Mouse (Mus musculus): ENCODE measurements at regions not wholly inside any gene's neighbourhood (a gene's known extent, or its start where the extent isn't known, plus 50 kb on each side); places are given as distances from the start of the nearest gene placed in this dataset.

- H3K27me3 ChIP-seq (replicated peaks): no peaks in the 10 kb centered on the region
- ATAC-seq (ENCODE audit: low FRiP score, low read depth): no peak
- 68% methylated on average over 7 of the region's 7 CpGs for WGBS
- H3K9ac ChIP-seq: no peak overlapping the region
- H3K9me3 ChIP-seq: no peaks in the 10 kb centered on the region
- no peaks in the 10 kb centered on the region for H3K4me1 ChIP-seq
- H3K36me3 ChIP-seq: no peaks in the 10 kb centered on the region
- no peak overlapping the region for H3K4me3 ChIP-seq
- no peak overlapping the region for H3K4me2 ChIP-seq (replicated peaks)
- no peak overlapping the region for H3K27ac ChIP-seq
Measured at GRCm38 (mm10) chr5:97594081-97594480, 137.3 kb upstream of the Gk2 start.

GRCm38 (mm10) chr5:97582509-97582908, 125.7 kb upstream of the Gk2 start:
- ATAC-seq (ENCODE audit: low FRiP score, low read depth): no peak
- WGBS: 63% methylated on average over 2 of the region's 2 CpGs
- Histone ChIP-seq H3K27me3 (replicated peaks) (no peaks in the 10 kb centered on the region), H3K9me3 (no peaks in the 10 kb centered on the region), H3K4me1 (no peaks in the 10 kb centered on the region), H3K9ac (no peak overlapping the region), H3K4me3 (no peak overlapping the region), H3K36me3 (no peaks in the 10 kb centered on the region), H3K27ac (no peak overlapping the region), H3K4me2 (replicated peaks) (no peak overlapping the region)

GRCm38 (mm10) chr5:97565486-97565885, 108.7 kb upstream of the Gk2 start:
- no peaks in the 10 kb centered on the region for H3K36me3 ChIP-seq
- no peak overlapping the region for H3K27ac ChIP-seq
- no peak overlapping the region for H3K9ac ChIP-seq
- no peaks in the 10 kb centered on the region for H3K9me3 ChIP-seq
- no peak overlapping the region for H3K4me2 ChIP-seq (replicated peaks)
- H3K4me1 ChIP-seq: no peaks in the 10 kb centered on the region
- 83% methylated on average over 5 of the region's 5 CpGs for WGBS
- no peaks in the 10 kb centered on the region for H3K27me3 ChIP-seq (replicated peaks)
- no peak overlapping the region for H3K4me3 ChIP-seq
- no peak for ATAC-seq (ENCODE audit: low FRiP score, low read depth)

- Histone ChIP-seq H3K27ac (no peak overlapping the region), H3K4me2 (replicated peaks) (no peak overlapping the region), H3K9me3 (no peaks in the 10 kb centered on the region), H3K36me3 (no peaks in the 10 kb centered on the region), H3K4me3 (no peak overlapping the region), H3K4me1 (no peaks in the 10 kb centered on the region), H3K9ac (no peak overlapping the region), H3K27me3 (replicated peaks) (no peaks in the 10 kb centered on the region)
- no peak for ATAC-seq (ENCODE audit: low FRiP score, low read depth)
- 76% methylated on average over 6 of the region's 6 CpGs for WGBS
Measured at GRCm38 (mm10) chr5:97563724-97564123, 106.9 kb upstream of the Gk2 start.

- Histone ChIP-seq H3K36me3 (no peaks in the 10 kb centered on the region), H3K4me3 (no peak overlapping the region), H3K9me3 (0 out of 2 replicates have a peak, but pooled peaks cover 5% of the 10 kb centered on the region), H3K27ac (no peak overlapping the region), H3K9ac (no peak overlapping the region), H3K4me2 (replicated peaks) (no peak overlapping the region), H3K4me1 (no peaks in the 10 kb centered on the region), H3K27me3 (replicated peaks) (no peaks in the 10 kb centered on the region)
- no peak for ATAC-seq (ENCODE audit: low FRiP score, low read depth)
- 86% methylated on average over 6 of the region's 6 CpGs for WGBS
Measured at GRCm38 (mm10) chr5:97554274-97554673, 97.5 kb upstream of the Gk2 start.

- Histone ChIP-seq H3K4me3 (no peak overlapping the region), H3K27me3 (replicated peaks) (no peaks in the 10 kb centered on the region), H3K9ac (no peak overlapping the region), H3K4me2 (replicated peaks) (no peak overlapping the region), H3K27ac (no peak overlapping the region), H3K36me3 (no peaks in the 10 kb centered on the region), H3K4me1 (no peaks in the 10 kb centered on the region), H3K9me3 (0 out of 2 replicates have a peak, but pooled peaks cover 5% of the 10 kb centered on the region)
- no peak for ATAC-seq (ENCODE audit: low FRiP score, low read depth)
- 69% methylated on average over 3 of the region's 3 CpGs for whole genome bisulfite sequencing
Measured at GRCm38 (mm10) chr5:97553122-97553521, 96.3 kb upstream of the Gk2 start.

- Histone ChIP-seq H3K4me2 (replicated peaks) (no peak overlapping the region), H3K9ac (no peak overlapping the region), H3K9me3 (no peaks in the 10 kb centered on the region), H3K36me3 (no peaks in the 10 kb centered on the region), H3K4me3 (no peak overlapping the region), H3K4me1 (no peaks in the 10 kb centered on the region), H3K27me3 (replicated peaks) (no peaks in the 10 kb centered on the region), H3K27ac (no peak overlapping the region)
- ATAC-seq (ENCODE audit: low FRiP score, low read depth): no peak
- 26% methylated on average over 3 of the region's 3 CpGs for WGBS
Measured at GRCm38 (mm10) chr5:97537492-97538257, 80.9 kb upstream of the Gk2 start.

- no peaks in the 10 kb centered on the region for H3K4me1 ChIP-seq
- WGBS: 66% methylated on average over 5 of the region's 5 CpGs
- H3K9me3 ChIP-seq: no peaks in the 10 kb centered on the region
- no peak overlapping the region for H3K27ac ChIP-seq
- H3K4me2 ChIP-seq (replicated peaks): no peak overlapping the region
- no peak overlapping the region for H3K4me3 ChIP-seq
- ATAC-seq (ENCODE audit: low FRiP score, low read depth): no peak
- H3K9ac ChIP-seq: no peak overlapping the region
- H3K27me3 ChIP-seq (replicated peaks): no peaks in the 10 kb centered on the region
- no peaks in the 10 kb centered on the region for H3K36me3 ChIP-seq
Measured at GRCm38 (mm10) chr5:97533733-97534132, 76.9 kb upstream of the Gk2 start.

- Histone ChIP-seq H3K4me3 (no peak overlapping the region), H3K27me3 (replicated peaks) (no peaks in the 10 kb centered on the region), H3K36me3 (no peaks in the 10 kb centered on the region), H3K4me2 (replicated peaks) (no peak overlapping the region), H3K9me3 (no peaks in the 10 kb centered on the region), H3K9ac (no peak overlapping the region), H3K4me1 (no peaks in the 10 kb centered on the region), H3K27ac (no peak overlapping the region)
- no peak for ATAC-seq (ENCODE audit: low FRiP score, low read depth)
- WGBS: 85% methylated on average over 5 of the region's 5 CpGs
Measured at GRCm38 (mm10) chr5:97527555-97527954, 70.7 kb upstream of the Gk2 start.

All from neural tube, embryonic 12.5 days (tissue).